Mouse (Mus musculus) ES-E14 (cell line): Measurements from ENCODE around the gene Nlrc3. TPM values are rescaled to one million over a fixed set of nuclear protein-coding genes. Genes with fewer than 3 reads are reported as not detected.

ENCODE experiments used
- DNase-seq: peaks from one replicate; pipeline ENCODE4 v3.0.0-alpha.2; 2013; ENCODE audit warnings: low read depth, low spot score
- H3K27ac ChIP-seq: 2 replicates; pipeline ENCODE4 v1.5.1; 2012; ENCODE audit warnings: low read depth, mild to moderate bottlenecking, low read length, moderate library complexity, mixed read lengths; ENCODE audit not compliant: poor library complexity, insufficient read depth, severe bottlenecking
- H3K36me3 ChIP-seq: 2 replicates; pipeline ENCODE4 v1.6.1; 2012; ENCODE audit warnings: mild to moderate bottlenecking, low read length, moderate library complexity, mixed read lengths; ENCODE audit not compliant: control insufficient read depth, poor library complexity, insufficient read depth, severe bottlenecking
- H3K4me1 ChIP-seq, 2 experiments: fragments of 150-350 bp in 1 of 2; sonication (generic) in 1 of 2; 2 replicates each; pipeline ENCODE4 v1.6.1; 2012; ENCODE audit warnings: low read length in 2 of 2, mild to moderate bottlenecking in 1 of 2, mixed read lengths in 1 of 2; ENCODE audit not compliant: control insufficient read depth in 2 of 2, insufficient read depth in 2 of 2, poor library complexity in 1 of 2
- H3K4me3 ChIP-seq, 2 experiments: fragments of 150-350 bp in 1 of 2; sonication (generic) in 1 of 2; 2 replicates each; pipeline ENCODE4 v1.5.1; 2012; ENCODE audit warnings: low read length in 2 of 2, low read depth in 1 of 2, mild to moderate bottlenecking in 1 of 2, mixed read lengths in 1 of 2; ENCODE audit not compliant: insufficient read depth in 1 of 2, poor library complexity in 1 of 2, severe bottlenecking in 1 of 2
- H3K9ac ChIP-seq: 2 replicates; pipeline ENCODE4 v1.6.1; 2012; ENCODE audit warnings: low read depth, mild to moderate bottlenecking, low read length, mixed read lengths; ENCODE audit not compliant: poor library complexity, insufficient read depth, severe bottlenecking
- H3K9me3 ChIP-seq: fragments of 150-350 bp; sonication (generic); 2 replicates; pipeline ENCODE4 v1.6.1; 2012; ENCODE audit warnings: low read depth, mild to moderate bottlenecking, low read length; ENCODE audit not compliant: control insufficient read depth, insufficient read depth
- CHD2 ChIP-seq: IDR thresholded peaks from 2 replicates; pipeline ENCODE4 v1.6.1; 2014; ENCODE audit warnings: mild to moderate bottlenecking, low read depth, low read length, inconsistent platforms
- HCFC1 ChIP-seq: IDR thresholded peaks from 2 replicates; pipeline ENCODE4 v1.6.1; 2012; ENCODE audit warnings: low read length, inconsistent platforms, borderline replicate concordance; ENCODE audit not compliant: insufficient read depth
- MAFK ChIP-seq: IDR thresholded peaks from 2 replicates; pipeline ENCODE4 v1.6.1; 2014; ENCODE audit warnings: mild to moderate bottlenecking, low read depth, low read length, inconsistent platforms; ENCODE audit not compliant: insufficient read depth
- ZC3H11A ChIP-seq: IDR thresholded peaks from 2 replicates; pipeline ENCODE4 v1.6.1; 2012; ENCODE audit warnings: low read depth, mild to moderate bottlenecking, inconsistent platforms, low read length, borderline replicate concordance
- ZNF384 ChIP-seq: IDR thresholded peaks from 2 replicates; pipeline ENCODE4 v1.6.1; 2012; ENCODE audit warnings: low read depth, low read length, inconsistent platforms
- in situ Hi-C, 2 experiments: fragments of 600-800 bp; cut with MboI; formaldehyde crosslinking; loops; one replicate each; pipeline ENCODE4 v1.15.1; 2025; ENCODE audit warnings: low sequenced_read_pairs in 2 of 2, inconsistent platforms in 1 of 2; ENCODE audit not compliant: unreplicated experiment in 2 of 2
- total RNA-seq: library from RNA; depleted of rRNA; stranded (reverse); fragments of 300-350 nt; gene quantifications from 2 replicates; pipeline ENCODE4 v1.2.3, GENCODE M21; 2012; rRNA removed

Gene Nlrc3
- total RNA-seq, 1 experiment = 2.1 TPM

GRCm38 (mm10) chr16:3907471-3907870, 69.0 kb downstream of the Nlrc3 start:
- H3K4me1 ChIP-seq = no peaks in the 10 kb centered on the region
- no peak for TF ChIP-seq CHD2
- no peak for TF ChIP-seq ZNF384
- TF ChIP-seq HCFC1 = no peak
- no peak for TF ChIP-seq ZC3H11A
- TF ChIP-seq MAFK = no peak
- H3K36me3 ChIP-seq = no peaks in the 10 kb centered on the region; the same call in 1 of the 2 replicates
- in situ Hi-C loops = no loop called here
- no peak overlapping the region for H3K27ac ChIP-seq
- H3K9me3 ChIP-seq = no peaks in the 10 kb centered on the region
- H3K4me3 ChIP-seq = no peak overlapping the region
- no peak overlapping the region for H3K9ac ChIP-seq
- DNase-seq = no peak

GRCm38 (mm10) chr16:3896553-3896952, 79.9 kb downstream of the Nlrc3 start:
- in situ Hi-C loops = no loop called here

GRCm38 (mm10) chr16:3896046-3896445, 80.4 kb downstream of the Nlrc3 start:
- peaks cover 0 to 2% of the 10 kb centered on the region in 2 experiments; a peak in 1 of 4 replicates for H3K4me1 ChIP-seq
- H3K4me3 ChIP-seq = no peak overlapping the region
- TF ChIP-seq ZNF384 = no peak
- no peak for TF ChIP-seq ZC3H11A
- TF ChIP-seq HCFC1 = no peak
- TF ChIP-seq CHD2 = no peak
- TF ChIP-seq MAFK = no peak
- DNase-seq = no peak
- H3K36me3 ChIP-seq = peaks cover 16% of the 10 kb centered on the region
- H3K9me3 ChIP-seq = no peaks in the 10 kb centered on the region
- no peak overlapping the region for H3K9ac ChIP-seq
- H3K27ac ChIP-seq = no peak overlapping the region
- in situ Hi-C loops = no loop called here

More at GRCm38 (mm10) chr16:3896553-3896952, 79.9 kb downstream of the Nlrc3 start:
- TF ChIP-seq MAFK = no peak
- TF ChIP-seq CHD2 = no peak
- TF ChIP-seq ZNF384 = no peak
- no peak for TF ChIP-seq HCFC1
- no peak for TF ChIP-seq ZC3H11A
- Histone ChIP-seq H3K4me3 (no peak overlapping the region), H3K36me3 (peaks cover 17% of the 10 kb centered on the region), H3K9ac (no peak overlapping the region), H3K4me1 (peaks cover 0 to 2% of the 10 kb centered on the region in 2 experiments; a peak in 1 of 4 replicates), H3K27ac (no peak overlapping the region), H3K9me3 (no peaks in the 10 kb centered on the region)
- no peak for DNase-seq

DNA sequence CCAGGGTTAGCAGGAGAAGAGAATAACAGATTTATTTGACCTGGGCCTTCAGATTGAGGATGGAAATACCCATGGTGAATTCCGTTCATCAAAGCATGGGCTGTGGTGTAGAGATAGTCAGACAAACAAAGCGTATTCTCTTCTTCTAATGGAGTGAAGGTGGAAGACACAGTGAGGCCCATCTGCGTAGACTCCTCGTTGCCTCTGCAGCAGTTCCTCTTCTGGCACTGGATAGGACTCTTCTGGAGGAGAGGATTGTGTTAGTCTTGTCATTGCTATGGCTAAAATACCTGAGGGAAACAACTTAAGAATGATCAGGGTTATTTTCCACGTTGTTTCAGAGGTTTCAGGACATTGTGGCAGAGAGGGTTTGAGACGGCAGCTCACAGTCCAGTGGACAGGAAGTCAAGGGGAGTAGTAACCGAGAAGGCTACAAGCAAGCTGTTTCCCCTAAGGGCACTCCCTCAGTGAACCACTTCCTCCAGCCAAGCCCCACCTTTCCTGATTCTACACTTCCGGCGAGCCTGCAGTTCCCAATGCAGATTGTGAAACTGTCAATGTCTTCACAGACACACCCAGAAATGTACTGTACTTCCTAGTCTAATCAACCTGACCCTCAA, 81.1 kb downstream of the Nlrc3 start:
- TF ChIP-seq ZC3H11A (no peak), HCFC1 (no peak), CHD2 (no peak), MAFK (no peak), ZNF384 (no peak)

More for the DNA sequence above, 81.1 kb downstream of the Nlrc3 start:
- Histone ChIP-seq H3K9ac (peak overlapping the region; percentile 4; the same call in 1 of the 2 replicates), H3K4me3 (no peak overlapping the region), H3K4me1 (peaks cover 0 to 2% of the 10 kb centered on the region in 2 experiments; a peak in 1 of 4 replicates), H3K36me3 (peaks cover 10% of the 10 kb centered on the region), H3K27ac (peak overlapping the region; percentile 15; the same call in 1 of the 2 replicates), H3K9me3 (no peaks in the 10 kb centered on the region)
- in situ Hi-C loops = no loop called here
- DNase-seq = no peak

Other genes starting within 250 kb of the Nlrc3 start
- gene Zfp263, start 232.5 kb downstream of the Nlrc3 start, total RNA-seq = 25.4 and 27.5 TPM in 2 replicates
- not detected in 2 replicates for gene Olfr15, start 145.8 kb downstream of the Nlrc3 start, total RNA-seq
- gene Zfp174, start 129.4 kb downstream of the Nlrc3 start, total RNA-seq = 0.85 and 1.0 TPM in 2 replicates
- gene Naa60, start 104.3 kb downstream of the Nlrc3 start, total RNA-seq = 16.8 and 17.4 TPM in 2 replicates
- gene Zfp597, start 92.1 kb downstream of the Nlrc3 start, total RNA-seq = 8.7 and 10.7 TPM in 2 replicates
- 1.1 TPM in 1 of 2 replicates, not detected in the other for gene Gm20695, start 92.0 kb downstream of the Nlrc3 start, total RNA-seq
- 1.5 and 1.7 TPM in 2 replicates for gene 1700037C18Rik, start 67.9 kb downstream of the Nlrc3 start, total RNA-seq
- gene Cluap1, start 67.8 kb downstream of the Nlrc3 start, total RNA-seq = 10.3 and 12.6 TPM in 2 replicates
- 36.9 and 40.5 TPM in 2 replicates for gene Slx4, start 27.1 kb upstream of the Nlrc3 start, total RNA-seq
- 1.0 and 1.1 TPM in 2 replicates for gene Dnase1, start 60.3 kb upstream of the Nlrc3 start, total RNA-seq
- 157 and 174 TPM in 2 replicates for gene Trap1, start 101.2 kb upstream of the Nlrc3 start, total RNA-seq
- gene Crebbp, start 237.4 kb upstream of the Nlrc3 start, total RNA-seq = 25.3 and 26.8 TPM in 2 replicates